Mouse (Mus musculus): Measurements from ENCODE around the gene Mtf1. TPM values are rescaled to one million over a fixed set of nuclear protein-coding genes. Genes with fewer than 3 reads are reported as not detected.
A peak's percentile ranks its signal among the peaks of the same experiment; 100 is the strongest.

The Mtf1 gene
- total RNA-seq, 2 experiments from 2014 or later = 26.4 to 28.8 TPM

- DNase-seq (ENCODE audit: extremely low spot score in 1 of 2, low spot score in 1 of 2) = no peak
Observed at GRCm38 (mm10) chr4:124796913-124797312, 5.0 kb upstream of the Mtf1 start.

DNA sequence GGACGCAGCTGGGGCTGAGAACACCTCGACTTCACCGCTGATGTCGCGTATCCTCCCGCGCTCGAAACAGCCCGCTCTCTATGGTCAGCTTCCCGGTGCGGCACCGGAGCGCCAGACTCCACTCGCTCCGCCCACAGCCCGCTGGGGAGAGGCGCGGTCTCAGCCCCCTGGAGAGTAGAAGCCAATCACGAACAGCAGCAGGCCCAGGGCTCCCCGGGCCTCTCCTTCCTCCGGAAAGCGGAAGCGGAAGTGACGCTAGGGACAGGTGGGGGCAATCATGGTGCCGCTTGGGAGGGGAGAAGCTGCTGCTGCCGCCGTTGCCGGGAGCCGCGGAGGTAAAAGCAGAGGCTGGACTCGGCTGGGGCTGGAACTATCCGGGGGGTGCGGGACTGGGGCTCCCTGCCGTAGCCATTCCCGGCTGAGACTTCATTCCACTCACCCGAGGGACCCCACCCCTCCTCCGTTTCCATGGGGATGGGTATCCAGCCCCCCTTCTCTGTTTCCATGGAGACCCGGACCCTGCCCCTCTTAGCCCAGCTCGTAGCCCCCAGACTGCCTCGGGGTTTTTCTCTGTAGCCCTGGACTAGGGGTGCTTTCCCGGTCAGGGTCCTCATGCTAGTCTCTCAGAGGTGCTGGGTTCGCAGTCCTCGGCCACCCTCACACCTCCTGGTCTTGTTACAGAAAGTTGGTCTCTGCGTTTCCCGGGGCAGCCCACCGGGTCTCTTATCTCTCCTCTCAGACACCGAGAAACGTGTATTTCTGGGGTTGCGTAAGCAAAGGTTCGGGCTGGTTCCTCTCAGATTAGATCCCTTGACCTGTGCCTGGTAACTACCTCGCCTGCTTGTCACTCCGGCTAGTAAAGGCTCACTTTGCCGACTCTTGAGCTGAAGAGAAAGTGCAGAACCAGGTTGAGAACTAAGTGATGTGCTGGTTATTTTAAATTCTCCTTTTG, 681 bp downstream of the Mtf1 start:
- peak; percentile 87 to 95 for DNase-seq (ENCODE audit: extremely low spot score in 1 of 2, low spot score in 1 of 2)

- no peak for DNase-seq (ENCODE audit: extremely low spot score in 1 of 2, low spot score in 1 of 2)
Observed at GRCm38 (mm10) chr4:124803406-124803805, 1.5 kb downstream of the Mtf1 start.

DNA sequence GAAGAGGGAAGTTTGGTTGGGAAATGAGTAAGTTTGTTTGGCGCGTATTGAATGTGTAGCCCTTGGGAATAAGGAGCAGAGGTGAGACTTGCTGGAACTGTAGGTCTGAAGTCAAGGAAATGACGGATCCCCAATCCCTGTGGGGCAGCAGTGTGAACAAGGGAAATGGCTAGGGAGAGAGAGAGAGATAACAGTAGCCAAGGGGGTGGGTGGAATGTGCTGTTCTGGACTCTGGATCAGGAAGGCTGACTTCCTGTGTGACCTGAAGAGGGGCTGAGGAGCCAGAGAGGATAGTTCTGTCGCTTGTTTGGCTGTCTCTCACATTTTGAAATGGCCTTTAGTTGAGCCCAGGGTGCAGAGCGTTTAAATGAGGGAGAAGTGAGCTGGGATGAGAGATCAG, 6.6 kb downstream of the Mtf1 start:
- no peak for DNase-seq (ENCODE audit: extremely low spot score in 1 of 2, low spot score in 1 of 2)

GRCm38 (mm10) chr4:124809136-124809883, 7.4 kb downstream of the Mtf1 start:
- no peak for DNase-seq (ENCODE audit: extremely low spot score in 1 of 2, low spot score in 1 of 2)

GRCm38 (mm10) chr4:124810056-124810455, 8.2 kb downstream of the Mtf1 start:
- DNase-seq (ENCODE audit: extremely low spot score in 1 of 2, low spot score in 1 of 2) = no peak

- DNase-seq (ENCODE audit: extremely low spot score in 1 of 2, low spot score in 1 of 2) = peak in 1 of 2 experiments; percentile 41
Observed at GRCm38 (mm10) chr4:124811347-124811975, 9.6 kb downstream of the Mtf1 start.

DNA sequence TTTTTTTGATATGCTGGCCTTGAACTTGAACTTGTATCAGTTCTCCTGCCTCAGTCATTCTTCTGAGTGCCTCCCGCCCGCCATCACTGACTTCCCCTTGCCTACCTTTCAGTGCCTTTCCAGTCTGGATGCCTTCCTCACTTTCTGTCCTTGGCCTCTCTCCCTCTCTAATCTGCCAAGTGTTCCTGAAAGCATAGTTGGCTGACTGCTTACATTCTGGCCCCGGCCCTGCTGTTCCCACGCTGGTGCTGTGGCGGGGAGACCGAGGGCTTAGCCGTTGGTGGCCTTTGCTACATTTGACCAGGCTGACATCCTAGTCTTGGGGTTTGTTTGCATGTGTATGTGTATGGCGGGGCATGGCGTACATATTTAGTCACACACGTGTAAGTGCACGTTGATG, 14.0 kb downstream of the Mtf1 start:
- DNase-seq (ENCODE audit: extremely low spot score in 1 of 2, low spot score in 1 of 2) = no peak

DNA sequence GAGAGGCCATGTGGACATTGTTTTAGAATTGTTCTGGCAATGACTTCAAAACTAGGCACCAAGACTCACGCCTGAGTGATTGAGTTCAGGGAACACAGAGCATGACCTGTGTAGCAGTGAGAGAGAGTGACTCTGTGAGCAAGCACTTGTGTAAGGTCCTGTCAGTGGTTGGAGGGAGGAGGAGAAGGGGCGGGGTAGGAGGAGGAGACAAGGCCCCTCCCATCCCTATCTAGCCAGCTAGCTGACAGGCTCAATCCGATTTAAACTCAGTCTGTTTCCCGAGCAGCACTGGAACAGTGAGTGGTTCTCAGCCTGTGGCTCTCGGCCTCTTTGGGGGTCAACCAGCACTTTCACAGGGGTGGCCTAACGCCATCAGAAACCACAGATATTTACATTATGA, 15.9 kb downstream of the Mtf1 start:
- no peak for DNase-seq (ENCODE audit: extremely low spot score in 1 of 2, low spot score in 1 of 2)

- DNase-seq (ENCODE audit: extremely low spot score in 1 of 2, low spot score in 1 of 2) = no peak
Observed at GRCm38 (mm10) chr4:124818832-124819231, 16.9 kb downstream of the Mtf1 start.

- no peak for DNase-seq (ENCODE audit: extremely low spot score in 1 of 2, low spot score in 1 of 2)
Observed at GRCm38 (mm10) chr4:124824967-124825366, 23.1 kb downstream of the Mtf1 start.

GRCm38 (mm10) chr4:124825371-124825965, 23.6 kb downstream of the Mtf1 start:
- DNase-seq (ENCODE audit: extremely low spot score in 1 of 2, low spot score in 1 of 2) = no peak

- no peak for DNase-seq (ENCODE audit: extremely low spot score in 1 of 2, low spot score in 1 of 2)
Observed at GRCm38 (mm10) chr4:124829671-124830070, 27.8 kb downstream of the Mtf1 start.

- DNase-seq (ENCODE audit: extremely low spot score in 1 of 2, low spot score in 1 of 2) = no peak
Observed at GRCm38 (mm10) chr4:124832796-124833195, 30.9 kb downstream of the Mtf1 start.

GRCm38 (mm10) chr4:124838035-124838700, 36.3 kb downstream of the Mtf1 start:
- no peak for DNase-seq (ENCODE audit: extremely low spot score in 1 of 2, low spot score in 1 of 2)

DNA sequence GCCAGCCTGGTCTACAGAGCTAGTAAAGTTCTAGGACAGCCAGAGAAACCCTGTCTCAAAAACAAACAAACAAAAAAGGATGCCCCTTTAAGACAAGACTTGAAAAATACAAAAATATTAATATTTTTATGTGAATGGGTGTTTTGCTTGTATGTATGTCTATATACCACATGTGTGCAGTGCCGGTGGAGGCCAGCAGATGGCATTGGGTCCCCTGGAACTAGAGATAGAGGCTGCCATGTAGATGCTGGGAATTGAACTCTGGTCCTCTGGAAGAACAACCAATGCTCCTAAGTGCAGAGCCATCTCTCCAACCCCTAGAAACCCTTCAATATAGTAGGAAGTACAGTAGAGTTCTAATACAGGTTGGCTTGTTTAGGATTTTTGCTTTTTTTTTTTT, 39.1 kb downstream of the Mtf1 start:
- no peak for DNase-seq (ENCODE audit: extremely low spot score in 1 of 2, low spot score in 1 of 2)

- no peak for DNase-seq (ENCODE audit: extremely low spot score in 1 of 2, low spot score in 1 of 2)
Observed at GRCm38 (mm10) chr4:124843493-124843892, 41.6 kb downstream of the Mtf1 start.

GRCm38 (mm10) chr4:124847573-124847972, 45.7 kb downstream of the Mtf1 start:
- peak; percentile 81 to 91 for DNase-seq (ENCODE audit: extremely low spot score in 1 of 2, low spot score in 1 of 2)

GRCm38 (mm10) chr4:124849631-124850260, 47.8 kb downstream of the Mtf1 start:
- peak; percentile 48 to 51 for DNase-seq (ENCODE audit: extremely low spot score in 1 of 2, low spot score in 1 of 2)

Data from layer of hippocampus, postnatal 25 days (tissue).